Mouse (Mus musculus): ENCODE measurements around the gene Aff1. TPM values are rescaled to one million over a fixed set of nuclear protein-coding genes. Genes with fewer than 3 reads are reported as not detected.

Gene Aff1
- total RNA-seq (2021): 10 to 100 TPM; 47.4 to 53.4 TPM
- long read RNA-seq, experiment 1, partial matches to known transcripts: 1 of 10 reads
- long read RNA-seq, experiment 1, other reads (novel, unspliced or antisense): 9 of 10 reads
- long read RNA-seq, experiment 2, partial matches to known transcripts: 0 of 2 reads
- long read RNA-seq, experiment 2, other reads (novel, unspliced or antisense): 2 of 2 reads

- DNase-seq: peak; percentile 95 to 96
- intact Hi-C loops (cut with DNase I): loop anchor here (2.0 kb wide), 1 partner anchor 61 kb away; no protein-coding TSS in a partner anchor
Observed at GRCm38 (mm10) chr5:103691624-103692530, at the start of gene Aff1. Gene Aff1 (plus strand): TSS chr5:103692374.

- intact Hi-C loops (cut with DNase I): no loop called here
- DNase-seq: no peak
Observed at GRCm38 (mm10) chr5:103644167-103644566, 48.0 kb upstream of the Aff1 start.

DNA sequence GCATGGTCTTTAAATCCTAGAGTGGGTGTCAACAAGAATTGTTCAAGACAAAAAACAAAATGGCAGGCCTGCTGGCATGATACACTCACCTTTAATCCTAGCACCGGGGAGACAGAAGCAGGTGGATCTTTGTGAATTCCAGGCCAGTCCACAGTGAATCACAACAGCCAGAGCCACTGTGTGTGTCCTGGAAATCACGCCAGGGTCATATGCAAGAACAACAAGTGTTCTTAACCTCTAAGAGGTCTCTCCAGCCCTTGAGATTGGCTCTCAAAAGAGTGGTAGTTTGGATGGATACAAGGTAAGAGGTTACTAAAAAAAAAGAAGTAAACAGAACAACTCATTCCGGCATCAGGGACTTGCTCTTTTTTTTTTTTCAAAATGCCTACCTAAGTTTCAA, 44.9 kb upstream of the Aff1 start:
- intact Hi-C loops (cut with DNase I): no loop called here
- no peak for DNase-seq

- intact Hi-C loops (cut with DNase I): no loop called here
- peak; percentile 19 to 52 for DNase-seq
Observed at GRCm38 (mm10) chr5:103654225-103654624, 37.9 kb upstream of the Aff1 start.

- intact Hi-C loops (cut with DNase I): loop anchor here (5.0 kb wide), 2 partner anchors 37 to 192 kb away; no protein-coding TSS in a partner anchor
- DNase-seq: no peak
Observed at GRCm38 (mm10) chr5:103654780-103655179, 37.4 kb upstream of the Aff1 start.

- peak; percentile 79 to 81 for DNase-seq
- intact Hi-C loops (cut with DNase I): loop anchor here (5.0 kb wide), 2 partner anchors 38 to 193 kb away; no protein-coding TSS in a partner anchor
Observed at GRCm38 (mm10) chr5:103655346-103656118, 36.6 kb upstream of the Aff1 start, which contains the start of gene 1700016H13Rik. Gene 1700016H13Rik (minus strand): TSS chr5:103656010.

DNA sequence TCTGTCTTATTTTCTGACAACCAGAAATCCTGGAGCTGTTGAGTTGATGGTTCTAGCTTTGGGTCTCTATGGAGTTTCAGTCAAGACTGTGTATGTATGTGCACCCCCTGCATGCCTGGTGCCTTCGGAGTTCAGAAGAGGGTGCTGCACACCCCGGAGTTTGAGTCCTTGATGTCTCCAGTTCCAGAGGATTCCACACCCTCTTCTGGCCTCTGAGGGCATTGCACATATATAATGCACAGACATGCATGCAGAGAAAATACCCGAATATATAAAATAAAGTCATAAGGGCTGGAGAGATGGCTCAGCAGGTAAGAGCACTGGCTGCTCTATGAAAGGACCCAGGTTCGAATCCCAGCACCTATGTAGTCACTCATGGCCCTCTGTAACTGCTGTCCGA, 33.3 kb upstream of the Aff1 start:
- intact Hi-C loops (cut with DNase I): loop anchor here (5.0 kb wide), 2 partner anchors 42 to 197 kb away; no protein-coding TSS in a partner anchor

GRCm38 (mm10) chr5:103659571-103659970, 32.6 kb upstream of the Aff1 start:
- intact Hi-C loops (cut with DNase I): loop anchor here (5.0 kb wide), 2 partner anchors 42 to 197 kb away; no protein-coding TSS in a partner anchor
- peak in 1 of 2 experiments; percentile 46 for DNase-seq

More for the DNA sequence above, 33.3 kb upstream of the Aff1 start:
- DNase-seq: peak in 1 of 2 experiments; percentile 23

DNA sequence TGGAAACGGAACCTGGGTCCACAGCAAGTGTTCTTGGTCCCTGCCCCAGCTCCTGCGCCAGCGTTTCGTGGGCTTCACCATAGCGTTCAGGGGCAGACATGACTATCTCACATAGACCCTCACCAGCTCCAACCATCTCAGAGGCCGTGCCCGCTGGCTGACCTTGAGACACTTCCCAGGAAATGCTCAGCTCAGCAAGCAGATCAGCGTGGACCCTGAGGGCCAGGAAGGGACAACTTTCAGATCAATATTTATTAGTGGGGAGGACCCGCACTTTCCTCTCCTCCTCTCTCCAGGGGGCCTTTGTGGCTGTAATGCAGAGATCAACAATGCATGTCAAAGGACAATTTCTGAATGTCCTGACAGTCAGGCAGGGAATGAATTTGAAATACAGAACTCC, 27.2 kb upstream of the Aff1 start:
- DNase-seq: no peak

GRCm38 (mm10) chr5:103665876-103666275, 26.3 kb upstream of the Aff1 start:
- intact Hi-C loops (cut with DNase I): no loop called here
- DNase-seq: no peak

More for the DNA sequence above, 27.2 kb upstream of the Aff1 start:
- intact Hi-C loops (cut with DNase I): no loop called here

GRCm38 (mm10) chr5:103671858-103672257, 20.3 kb upstream of the Aff1 start:
- no peak for DNase-seq
- intact Hi-C loops (cut with DNase I): no loop called here

DNA sequence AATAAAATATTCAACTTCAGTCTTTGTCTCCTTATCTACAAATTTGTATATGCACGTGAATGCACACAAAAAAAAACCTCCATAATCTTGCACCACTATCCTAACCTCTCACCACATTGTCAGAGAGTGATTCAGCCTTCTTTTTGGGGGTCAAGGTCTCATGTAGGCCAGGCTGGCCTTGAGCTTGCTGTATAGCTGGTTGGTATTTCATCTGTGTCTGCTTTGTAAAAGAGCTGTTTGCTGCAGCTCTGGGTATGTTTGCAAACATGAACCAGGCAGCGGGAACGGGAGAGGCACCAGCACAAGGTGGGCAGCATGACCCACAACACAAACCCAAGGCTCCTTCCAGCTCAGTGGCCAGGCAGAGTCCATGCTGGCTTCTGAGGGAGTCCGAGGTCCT, 18.6 kb upstream of the Aff1 start:
- intact Hi-C loops (cut with DNase I): no loop called here
- no peak for DNase-seq

DNA sequence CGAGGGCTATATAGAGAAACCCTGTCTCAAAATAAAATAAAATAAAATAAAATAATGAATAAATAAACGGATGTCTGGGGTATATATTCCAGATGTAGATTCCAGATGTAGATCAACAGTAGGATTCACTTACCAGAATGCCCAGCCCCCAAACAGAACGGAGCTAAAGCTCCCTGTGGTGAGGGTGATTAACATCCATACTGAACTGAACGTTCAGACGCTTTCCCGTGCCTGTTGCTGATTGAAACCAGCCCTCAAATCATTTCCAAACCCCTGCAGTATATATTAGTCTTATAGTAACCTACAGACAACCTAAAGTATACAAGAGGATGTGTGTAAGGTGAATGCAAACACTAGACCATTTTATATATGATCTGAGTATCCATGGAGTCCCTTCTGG, 17.7 kb upstream of the Aff1 start:
- DNase-seq: no peak
- intact Hi-C loops (cut with DNase I): no loop called here

DNA sequence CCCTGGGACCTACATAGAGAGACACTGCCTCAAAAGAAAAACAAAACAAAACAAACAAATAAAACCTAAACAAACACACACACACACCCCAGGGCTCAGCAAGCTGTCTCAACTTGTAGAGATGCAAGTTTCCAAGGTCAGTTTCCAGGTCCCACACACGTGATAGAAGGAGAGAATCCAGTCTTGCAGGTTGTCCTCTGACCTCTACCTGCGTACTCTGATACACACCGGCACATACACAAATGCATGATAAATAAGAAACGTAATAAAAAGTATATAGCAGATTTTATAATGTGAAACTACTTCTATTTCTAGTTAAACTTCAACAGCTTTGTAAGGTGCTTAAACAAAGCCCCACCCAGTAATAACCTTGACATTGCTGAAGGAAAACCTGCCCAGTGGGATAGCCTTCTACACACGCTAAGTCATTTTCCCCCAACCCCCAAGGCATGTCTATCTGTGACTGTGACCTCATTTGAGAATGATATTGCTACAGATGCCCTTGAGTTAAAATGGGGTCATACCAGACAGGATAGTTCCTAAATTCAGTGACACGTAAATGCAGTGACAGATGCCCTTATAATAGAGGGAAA, 15.8 kb upstream of the Aff1 start:
- intact Hi-C loops (cut with DNase I): no loop called here
- no peak for DNase-seq

- intact Hi-C loops (cut with DNase I): no loop called here
- no peak for DNase-seq
Observed at GRCm38 (mm10) chr5:103677894-103678293, 14.3 kb upstream of the Aff1 start.

DNA sequence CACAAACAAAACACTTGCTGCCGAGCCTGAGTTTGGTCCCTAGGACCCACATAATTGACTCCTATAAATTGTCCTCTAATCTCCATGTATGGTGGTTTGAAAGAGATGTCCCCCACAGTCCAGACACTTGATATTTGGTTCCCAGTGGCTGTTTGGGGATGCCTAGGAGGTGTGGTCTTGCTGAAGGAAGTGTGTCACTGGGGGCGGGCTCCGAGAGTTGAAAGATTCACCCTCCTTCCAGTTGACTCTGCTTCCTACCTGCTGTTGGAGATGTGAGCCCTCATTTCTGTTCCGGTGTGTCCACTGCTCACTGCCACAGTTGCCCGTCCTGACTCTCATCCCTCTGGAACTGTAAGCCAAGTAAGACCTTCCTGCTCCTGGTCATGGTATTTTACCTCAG, 13.2 kb upstream of the Aff1 start:
- intact Hi-C loops (cut with DNase I): no loop called here
- no peak for DNase-seq

- intact Hi-C loops (cut with DNase I): loop anchor here (1.0 to 5.0 kb wide), 2 partner anchors 139 to 247 kb away; no protein-coding TSS in a partner anchor
- peak; percentile 77 to 92 for DNase-seq
Observed at GRCm38 (mm10) chr5:103680381-103680780, 11.8 kb upstream of the Aff1 start.

DNA sequence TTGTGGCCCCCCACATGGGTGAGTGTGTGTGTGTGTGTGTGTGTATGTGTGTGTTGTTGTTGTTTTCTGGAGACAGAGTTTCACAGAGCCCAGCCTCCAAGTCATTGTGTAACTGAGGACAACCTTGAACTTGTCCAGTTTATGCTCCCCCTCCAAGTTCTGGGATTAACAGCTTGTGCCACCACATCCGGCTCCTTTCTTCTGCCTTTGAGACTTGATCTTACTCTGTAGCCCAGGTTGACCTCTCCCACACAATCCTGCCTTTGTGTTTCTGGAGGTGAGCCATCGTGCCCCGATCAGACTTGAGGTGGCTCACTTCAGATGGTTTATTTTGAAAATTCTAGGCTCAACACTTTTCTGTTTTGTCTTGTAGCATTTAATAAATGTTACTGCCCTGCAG, 10.3 kb upstream of the Aff1 start:
- intact Hi-C loops (cut with DNase I): loop anchor here (5.0 kb wide), 1 partner anchor 245 kb away; no protein-coding TSS in a partner anchor
- no peak for DNase-seq

- intact Hi-C loops (cut with DNase I): no loop called here
- DNase-seq: no peak
Observed at GRCm38 (mm10) chr5:103689645-103690044, 2.5 kb upstream of the Aff1 start.

DNA sequence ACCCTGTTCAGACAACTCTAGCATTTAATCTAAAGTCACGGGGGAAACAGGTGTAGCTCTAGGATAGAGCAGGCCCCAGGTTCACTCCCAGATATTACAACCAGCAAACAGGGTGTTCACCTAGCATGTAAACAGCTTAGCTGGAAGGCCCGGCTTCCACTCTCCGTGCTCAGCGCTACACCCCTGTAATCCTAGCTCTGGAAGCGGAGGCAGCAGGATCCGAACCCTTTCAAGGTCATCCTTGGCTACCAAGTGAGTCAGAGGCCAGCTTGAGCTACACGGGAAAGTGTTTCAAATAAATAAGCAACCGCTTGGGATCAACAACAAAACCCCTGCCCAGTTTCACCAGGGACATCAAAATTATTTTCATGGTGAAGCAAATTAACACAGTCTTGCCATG, 2.0 kb upstream of the Aff1 start:
- intact Hi-C loops (cut with DNase I): no loop called here
- DNase-seq: no peak

All from heart, postnatal 14 days (tissue).